Mouse (Mus musculus) cerebellum, postnatal 36 days (tissue): ENCODE measurements at regions not wholly inside any gene's neighbourhood (a gene's known extent, or its start where the extent isn't known, plus 50 kb on each side); places are given as distances from the start of the nearest gene placed in this dataset.
A peak's percentile ranks its signal among the peaks of the same experiment; 100 is the strongest.

Source experiments
- DNase-seq, 2 experiments: peaks; one replicate each; pipeline ENCODE4 v3.0.0; 2021 to 2022; ENCODE audit warnings: mixed read lengths in 2 of 2

DNA sequence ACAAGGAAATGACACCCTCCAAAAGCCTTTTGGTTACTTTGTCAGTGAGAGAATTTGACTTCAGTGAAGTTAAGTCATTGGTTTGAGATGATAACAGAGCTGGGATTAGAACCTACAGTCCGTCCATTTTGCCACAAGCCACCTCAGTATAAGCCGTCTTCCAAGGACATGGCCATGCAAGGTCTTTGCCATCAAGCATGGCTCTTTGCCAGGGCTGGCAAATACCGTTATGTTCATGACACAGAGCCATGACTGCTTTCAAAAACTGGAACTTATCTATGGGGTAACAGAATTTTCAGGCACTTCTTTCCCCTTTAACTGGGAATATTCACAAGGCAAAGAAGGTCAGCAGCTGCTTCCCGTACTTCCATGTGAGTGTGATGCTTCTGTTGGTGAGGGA is 441.9 kb upstream of the Fam19a5 start:
- no peak for DNase-seq

DNA sequence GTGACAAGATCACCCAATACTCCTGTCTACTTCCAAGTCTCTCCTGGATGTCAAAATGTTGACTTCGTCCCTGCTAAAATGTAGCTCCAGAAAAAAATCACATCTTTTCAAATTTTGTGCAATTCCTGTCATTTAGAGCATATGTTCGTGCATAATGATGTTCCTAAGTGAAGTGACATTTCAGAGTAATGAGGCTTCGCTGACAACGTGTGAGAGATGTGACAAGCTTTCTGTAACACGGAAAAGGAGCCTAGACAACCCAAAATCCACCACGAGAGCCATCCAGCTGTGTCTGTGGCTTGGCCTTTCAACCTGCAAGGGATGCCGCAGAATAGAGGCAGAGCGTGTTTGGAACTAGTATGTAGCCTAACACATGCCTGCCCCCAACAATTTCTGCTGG is 438.1 kb upstream of the Fam19a5 start:
- no peak for DNase-seq

DNA sequence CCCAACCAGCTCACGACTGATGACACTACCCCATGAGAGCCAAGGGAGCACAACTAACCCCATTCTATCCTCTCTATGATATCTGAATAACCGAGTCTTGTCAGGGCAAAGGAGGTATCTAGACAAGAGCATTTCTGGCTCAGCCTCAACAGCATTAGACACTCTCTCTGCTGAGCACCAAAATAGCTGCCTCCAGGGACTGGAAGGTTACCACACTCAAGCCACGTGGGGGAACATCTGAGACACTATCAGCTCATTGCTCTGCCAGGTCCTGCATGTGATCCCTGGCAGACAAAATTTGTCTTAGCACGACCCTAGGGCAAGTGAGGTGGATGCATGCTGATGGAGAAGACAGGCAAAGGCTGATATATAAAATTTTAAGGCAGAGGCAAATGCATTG is 436.4 kb upstream of the Fam19a5 start:
- DNase-seq, result no peak

DNA sequence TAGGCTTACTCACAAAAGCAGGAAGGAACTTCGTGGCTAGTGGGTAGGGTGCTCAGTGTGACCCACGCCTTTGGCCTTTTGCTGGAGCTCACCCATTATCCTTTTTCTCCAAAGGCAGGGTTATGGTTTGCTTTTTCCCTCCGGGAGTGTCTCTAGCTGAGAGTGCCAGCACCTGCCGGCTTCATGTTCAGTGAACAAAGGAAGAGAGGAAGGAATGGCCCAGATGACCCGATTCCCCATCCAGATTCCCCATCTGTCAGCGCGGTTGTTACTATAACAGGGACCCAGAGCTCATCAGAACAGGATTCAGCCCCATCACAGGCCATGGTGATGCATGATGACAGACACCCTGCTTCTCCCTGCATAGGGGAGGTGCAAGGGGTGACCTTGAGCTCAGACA is 435.7 kb upstream of the Fam19a5 start:
- peak; percentile 19 to 20 for DNase-seq

DNA sequence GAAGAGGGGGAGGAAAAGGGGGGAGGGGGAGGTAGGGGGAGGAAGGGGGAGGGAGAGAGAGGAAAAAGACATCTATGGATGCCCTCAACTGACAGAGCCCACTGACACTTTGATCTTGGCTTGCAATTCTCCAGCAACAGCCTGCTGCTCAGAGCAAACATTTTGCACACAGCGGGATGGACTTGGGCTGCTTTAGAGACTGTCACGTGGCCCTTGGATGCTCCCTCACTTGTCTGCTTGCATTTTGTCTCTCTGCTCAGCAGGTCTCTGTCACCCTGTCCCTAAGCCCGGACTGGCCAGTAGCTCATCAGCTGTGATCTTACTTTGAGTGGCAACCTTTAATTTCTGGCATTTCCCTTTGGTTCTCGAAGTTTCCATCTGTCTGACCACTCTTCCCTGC is 421.4 kb upstream of the Fam19a5 start:
- DNase-seq, result peak in 1 of 2 experiments; percentile 23

DNA sequence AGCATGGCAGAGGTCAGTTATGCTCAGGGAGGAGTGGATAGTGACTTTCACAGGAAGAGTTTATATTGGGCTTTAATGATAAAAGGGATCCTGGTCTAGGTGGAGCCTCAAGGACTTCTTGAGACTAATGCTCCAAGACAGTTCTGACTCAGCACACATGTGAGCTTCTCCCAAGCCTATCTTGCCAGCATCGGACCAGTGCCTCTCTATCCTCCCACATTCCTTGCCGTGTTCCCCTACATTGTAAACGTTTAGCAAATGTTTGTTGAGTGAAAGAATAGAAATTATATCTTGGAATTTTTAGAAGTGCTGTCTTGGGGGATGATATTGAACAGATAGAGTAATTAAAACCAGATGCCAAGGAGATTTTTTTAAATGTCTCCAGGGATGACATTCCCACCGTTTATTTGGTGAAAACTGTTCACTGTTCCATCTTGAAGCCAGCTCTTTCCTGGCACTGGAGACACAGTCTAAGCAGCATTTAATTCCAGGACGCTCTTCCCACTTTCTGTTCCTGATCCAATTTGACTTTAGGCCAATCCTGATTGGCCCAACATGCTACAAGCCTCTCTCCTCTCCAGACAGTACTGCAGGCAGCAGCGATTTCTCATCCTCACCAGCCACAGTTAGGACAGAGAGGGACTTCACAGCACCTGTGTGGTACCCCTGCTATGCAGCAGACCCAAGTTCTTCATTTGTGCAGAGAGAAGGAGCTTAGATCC is 418.5 kb upstream of the Fam19a5 start:
- peak; percentile 16 to 28 for DNase-seq

DNA sequence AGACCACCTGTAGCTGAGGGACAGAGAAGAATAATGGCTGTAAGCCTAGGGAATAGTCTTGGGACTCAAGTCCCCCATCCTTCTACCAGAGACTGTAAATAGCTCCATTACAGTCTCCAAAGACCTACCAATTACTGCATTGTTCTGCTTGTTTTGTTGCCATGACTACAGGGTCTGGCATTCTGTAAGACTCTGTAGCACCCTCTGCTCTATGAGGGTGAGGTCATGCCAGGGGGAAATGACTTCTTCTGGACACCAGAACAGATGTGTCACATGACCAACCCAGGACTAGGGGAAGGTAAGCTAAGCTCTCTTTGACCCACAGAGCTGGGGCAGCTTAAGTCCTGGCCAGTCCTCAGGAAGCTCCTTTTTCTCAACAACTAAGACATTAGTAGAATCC is 405.2 kb upstream of the Fam19a5 start:
- no peak for DNase-seq

DNA sequence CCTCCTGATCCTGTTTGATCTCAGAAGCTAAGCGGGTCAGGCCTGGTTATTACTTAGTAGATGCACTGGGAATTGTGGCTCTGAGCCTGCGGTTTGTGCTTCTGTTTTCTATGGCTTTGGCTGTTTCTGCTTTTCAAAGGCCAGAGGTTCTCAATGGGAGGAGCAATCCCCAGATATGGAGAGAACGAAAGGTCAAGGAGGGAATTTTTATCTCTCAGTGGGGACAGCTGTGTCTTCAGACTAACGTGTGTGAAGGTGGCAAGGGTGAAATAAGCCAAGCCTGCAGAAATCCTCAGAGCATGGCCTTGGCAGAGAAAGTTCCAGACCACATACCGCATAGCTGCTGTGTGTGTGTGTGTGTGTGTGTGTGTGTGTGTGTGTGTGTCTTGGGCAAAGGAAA is 375.0 kb upstream of the Fam19a5 start:
- no peak for DNase-seq

DNA sequence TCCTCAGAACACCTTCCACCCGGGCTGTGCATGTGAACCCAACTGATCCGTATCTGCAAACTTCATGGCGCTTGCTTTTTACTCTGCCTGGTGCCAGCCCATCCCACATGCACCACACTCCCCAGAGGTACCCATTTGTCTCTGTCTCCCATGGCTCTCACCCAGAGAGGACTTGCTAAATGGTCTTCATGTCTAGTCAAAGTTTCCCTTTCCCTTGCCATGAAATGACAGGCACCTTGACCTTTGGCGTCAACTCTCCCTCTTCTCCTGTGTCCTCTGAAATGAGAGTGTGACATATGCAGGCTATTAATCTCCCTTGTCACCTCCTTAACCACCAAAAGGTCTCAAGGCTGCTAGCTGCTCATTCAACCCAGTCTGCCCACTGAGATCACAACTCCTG is 373.2 kb upstream of the Fam19a5 start:
- DNase-seq, result no peak

DNA sequence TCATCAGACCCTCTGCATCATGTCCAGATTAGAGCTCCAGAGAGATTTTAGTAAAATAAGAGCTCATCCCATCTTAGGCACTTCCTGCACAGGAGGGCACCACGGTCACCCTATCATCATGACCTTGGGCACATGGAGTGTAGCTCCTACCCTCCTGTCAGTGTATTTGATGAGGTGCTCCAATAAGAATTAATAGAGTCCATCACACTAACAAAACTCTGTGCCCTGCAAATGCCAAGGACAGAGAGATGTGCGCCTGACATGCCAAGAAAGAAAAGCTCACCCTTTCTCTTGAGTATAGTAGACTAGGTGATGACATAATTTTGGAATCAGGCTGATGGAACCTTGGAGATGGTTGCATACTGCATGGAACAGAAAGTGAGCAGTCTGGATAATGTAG is 371.0 kb upstream of the Fam19a5 start:
- DNase-seq, result no peak

DNA sequence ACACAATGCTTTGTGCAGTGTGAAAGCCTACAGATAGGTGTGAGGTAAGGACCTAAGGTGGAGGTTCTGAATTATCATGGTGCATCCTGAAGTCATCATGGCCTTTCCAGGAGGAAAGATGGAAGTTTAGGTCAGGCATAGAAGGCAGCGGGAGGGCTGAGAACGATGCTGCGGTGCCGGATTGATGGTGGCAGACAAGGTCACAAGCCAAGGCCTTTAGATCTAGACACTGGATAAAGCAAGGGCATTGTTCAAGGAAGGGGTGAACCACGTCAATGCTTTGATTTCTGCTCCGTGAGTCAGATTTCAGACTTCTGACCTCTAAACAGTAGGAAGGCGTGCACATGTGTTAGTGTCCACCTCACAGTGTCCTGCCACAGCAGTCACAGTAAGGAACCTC is 365.5 kb upstream of the Fam19a5 start:
- DNase-seq, result no peak

DNA sequence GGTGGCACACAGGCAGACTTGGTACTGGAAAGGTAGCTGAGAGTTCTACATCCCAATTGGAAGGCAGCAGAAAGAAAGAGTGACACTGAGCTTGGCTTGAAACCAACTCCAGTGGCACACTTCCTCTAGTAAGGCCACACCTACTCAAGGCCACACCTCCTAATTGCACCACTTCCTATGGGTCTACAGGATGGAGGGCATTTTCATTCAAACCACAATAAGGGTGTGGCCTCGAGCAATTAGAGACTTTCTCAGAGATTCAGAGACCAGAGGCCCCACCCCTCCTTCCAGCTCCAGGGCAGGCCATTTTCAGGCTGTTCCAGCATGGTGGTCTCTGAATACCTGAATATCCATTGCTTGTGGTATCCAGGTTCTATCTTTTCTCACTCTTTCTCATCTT is 363.3 kb upstream of the Fam19a5 start:
- no peak for DNase-seq

DNA sequence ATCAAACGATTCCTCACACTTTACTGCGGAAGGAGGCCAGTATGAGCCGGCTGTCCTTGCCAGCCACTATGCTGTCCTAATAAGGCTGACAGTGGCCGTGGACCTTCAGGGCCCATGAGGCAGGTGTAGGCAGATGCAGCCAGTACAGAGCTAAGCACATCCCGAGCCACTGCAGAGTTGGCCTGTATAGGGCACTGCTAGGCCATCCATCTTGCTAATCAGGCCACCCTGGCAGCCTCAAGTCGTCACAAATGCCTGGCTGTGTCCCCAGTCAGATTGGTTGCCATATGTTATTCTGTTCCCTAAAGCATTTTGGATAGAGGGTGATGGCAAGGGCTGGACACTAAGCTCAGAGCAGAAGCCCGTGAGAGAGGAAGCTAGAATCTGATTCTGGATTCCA is 359.9 kb upstream of the Fam19a5 start:
- peak; percentile 71 to 75 for DNase-seq

DNA sequence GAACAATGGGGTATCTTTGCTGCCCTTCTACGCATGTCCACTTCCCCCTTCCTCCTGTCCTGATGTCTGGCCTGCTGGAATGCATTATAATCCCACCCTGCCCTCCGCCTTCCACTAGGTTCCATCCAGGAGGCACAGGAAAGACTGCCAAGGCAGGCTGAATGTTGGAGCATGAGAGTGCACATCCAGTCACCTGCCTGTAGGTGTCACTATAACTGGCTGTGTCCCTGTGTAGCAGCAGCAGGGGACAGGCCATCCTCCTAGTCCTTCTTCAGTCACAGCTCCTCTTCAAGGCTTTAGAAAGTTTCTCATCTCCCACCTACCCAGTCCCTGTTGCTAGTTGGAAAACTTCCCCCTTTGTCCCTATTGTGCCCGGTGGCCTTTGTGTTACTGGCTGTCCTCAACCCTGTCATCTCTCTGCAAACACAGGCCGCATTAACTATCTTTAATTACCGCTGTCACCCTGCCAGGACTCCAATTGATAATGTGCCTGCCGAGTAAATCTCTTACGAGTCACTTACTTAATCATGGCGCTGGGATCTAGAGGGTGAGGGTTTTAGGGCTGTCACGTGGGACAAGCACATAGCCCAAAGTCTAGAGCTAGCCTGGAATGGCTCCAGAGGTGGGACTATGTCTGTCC is 355.2 kb upstream of the Fam19a5 start:
- DNase-seq, result no peak

DNA sequence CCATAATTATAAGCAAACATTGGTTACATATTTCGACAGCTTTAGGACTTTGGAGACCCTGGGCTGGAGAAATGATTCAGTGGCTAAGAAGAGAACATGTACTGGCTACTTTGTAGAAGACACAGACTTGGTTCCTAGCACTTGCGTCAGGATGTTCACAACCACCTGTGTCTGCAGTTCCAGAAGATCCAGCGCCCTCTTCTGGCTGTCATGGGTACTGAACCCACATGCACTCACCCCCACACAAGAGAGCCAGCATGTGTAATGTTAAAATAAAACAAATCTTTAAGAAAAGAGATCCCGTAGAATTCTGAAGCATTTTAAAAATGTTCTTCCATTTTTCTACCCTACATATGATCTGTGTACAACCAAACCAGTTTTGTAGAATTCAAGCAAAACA is 352.2 kb upstream of the Fam19a5 start:
- DNase-seq, result no peak

DNA sequence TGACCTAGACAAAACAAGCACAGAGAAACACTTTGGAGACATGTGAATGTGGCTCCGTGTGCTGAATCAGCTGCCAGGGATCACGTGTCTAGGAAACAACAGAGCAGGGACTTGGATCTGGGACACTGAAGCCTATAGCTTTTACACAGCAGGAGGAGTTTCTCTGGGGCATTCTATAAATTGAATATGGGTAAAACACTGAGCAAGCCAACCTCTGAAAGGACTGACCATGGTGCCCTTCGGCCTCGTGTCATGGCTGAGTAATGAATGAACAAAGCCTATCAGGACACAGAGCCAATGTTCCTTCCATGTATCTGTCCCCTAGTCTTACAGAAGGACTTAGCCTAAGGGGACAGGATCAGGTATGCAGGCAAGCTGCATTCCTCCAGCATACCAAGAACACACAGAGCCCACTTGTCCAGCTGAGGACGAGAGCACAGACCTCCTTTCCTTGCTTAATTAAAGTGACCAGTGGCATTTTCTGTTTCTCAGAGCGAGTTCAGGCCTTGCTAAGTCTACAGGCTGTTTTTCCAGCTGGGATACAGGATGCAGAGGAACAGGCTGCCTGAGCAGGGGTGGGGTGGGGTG is 347.7 kb upstream of the Fam19a5 start:
- DNase-seq, result peak in 1 of 2 experiments; percentile 3

DNA sequence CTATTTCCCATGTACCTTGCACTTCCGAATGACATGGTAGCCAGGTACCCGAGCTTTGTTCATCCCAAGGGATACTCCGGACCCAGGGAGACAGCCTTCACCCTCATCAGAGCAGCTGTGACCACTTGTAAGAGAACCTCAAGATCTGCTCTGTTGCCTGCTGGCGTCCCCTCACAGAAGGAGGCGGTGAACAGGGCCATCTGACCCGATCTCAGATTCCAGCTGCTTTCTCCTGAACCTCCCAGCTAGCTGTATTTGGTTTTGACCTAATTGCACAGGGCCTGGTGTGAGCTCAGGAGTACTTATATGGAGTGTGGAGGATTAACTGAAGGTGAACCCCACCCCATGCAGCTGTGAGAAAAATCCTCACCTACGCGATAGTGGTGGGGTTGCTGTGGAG is 344.5 kb upstream of the Fam19a5 start:
- no peak for DNase-seq

DNA sequence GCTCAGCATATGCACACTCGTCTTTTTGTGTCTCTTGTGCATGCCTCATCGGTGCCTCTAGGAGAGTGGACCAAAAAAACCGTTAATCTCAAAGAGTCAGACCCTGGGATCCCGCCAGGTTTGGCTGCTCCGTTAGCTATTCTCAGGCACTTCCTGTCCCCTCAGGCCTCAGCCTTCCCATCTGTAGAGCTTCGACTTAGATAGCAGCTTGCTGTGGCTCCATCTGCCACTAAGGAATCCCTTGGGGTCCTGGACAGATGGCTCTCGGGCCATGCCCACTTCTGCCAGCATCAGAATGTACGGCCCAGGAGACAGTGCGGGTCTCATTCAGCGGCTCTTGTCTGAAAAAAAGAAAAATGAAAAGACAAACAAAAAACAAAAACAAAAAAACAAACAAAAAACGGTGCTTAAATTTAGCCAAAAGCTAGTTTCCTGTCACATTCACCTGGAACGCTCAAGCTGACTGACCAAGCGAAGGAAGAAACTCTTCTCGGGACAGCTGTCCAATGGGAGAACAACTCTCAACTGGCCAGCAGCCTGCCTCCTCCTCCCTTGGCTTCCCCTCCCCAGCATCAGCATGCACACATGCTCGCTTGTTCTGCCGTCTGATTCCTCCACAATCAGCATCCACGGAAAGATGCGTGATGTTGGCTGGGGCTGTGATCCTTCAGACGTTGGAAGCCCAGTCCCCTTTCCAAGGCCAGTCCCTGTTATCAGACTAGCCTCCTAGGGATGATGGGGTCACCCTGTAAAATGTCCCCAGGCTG is 343.6 kb upstream of the Fam19a5 start:
- peak; percentile 95 for DNase-seq

DNA sequence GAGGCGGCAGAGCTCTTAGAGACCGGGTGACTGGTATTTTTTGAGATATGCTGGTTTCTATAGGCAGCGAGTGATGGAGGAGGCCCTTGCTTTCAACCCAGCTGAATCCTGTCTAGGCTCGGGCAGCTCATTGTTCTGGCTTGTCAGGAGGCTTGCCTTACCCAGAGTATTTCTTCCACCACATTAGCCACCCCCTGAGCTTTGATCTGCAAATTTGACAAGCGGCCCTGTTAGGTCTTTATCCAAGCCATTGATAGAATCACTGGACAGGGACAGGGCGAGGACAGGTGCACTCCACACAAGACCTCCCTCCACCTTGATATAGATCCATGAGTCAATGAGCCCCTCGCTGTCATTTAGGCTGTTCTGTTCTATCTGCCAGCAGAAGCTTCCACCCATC is 343.0 kb upstream of the Fam19a5 start:
- no peak for DNase-seq

DNA sequence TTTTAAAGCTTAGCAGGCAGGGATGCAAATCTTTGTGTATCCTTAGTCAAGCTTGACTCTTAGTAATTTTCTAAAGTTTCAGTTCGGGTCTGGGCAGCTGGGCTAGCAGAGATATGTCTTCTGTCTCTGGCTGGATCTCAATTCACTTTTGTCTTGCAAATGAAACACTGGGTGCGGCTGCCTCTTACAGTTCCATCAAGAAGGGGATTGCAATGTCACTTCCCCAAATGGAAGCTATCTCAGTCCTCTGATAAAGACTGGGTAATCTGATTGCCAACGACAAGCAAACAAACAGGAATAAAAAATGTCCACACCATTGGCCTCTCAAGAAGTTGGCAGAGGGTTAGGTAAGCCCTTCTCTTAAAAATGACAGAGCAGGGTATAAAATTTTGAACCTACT is 314.1 kb upstream of the Fam19a5 start:
- DNase-seq, result no peak

DNA sequence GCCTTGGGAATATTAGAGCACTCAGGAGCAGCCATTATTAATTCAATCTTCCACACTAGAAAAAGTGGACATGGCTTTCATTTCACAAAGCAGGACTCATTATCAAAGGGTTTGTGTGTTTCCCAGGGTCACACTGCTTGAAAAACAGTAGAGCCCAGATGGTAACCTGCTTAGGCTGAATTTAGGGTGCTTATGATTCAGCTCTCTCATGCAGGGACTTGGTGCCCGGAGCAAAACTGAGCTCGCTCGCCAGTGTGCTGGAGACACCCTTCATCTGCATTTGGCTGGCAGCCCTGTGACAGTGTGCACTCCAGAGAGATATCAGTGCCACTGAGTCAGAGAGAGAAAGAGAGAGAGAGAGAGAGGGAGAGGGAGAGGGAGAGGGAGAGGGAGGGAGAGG is 308.0 kb upstream of the Fam19a5 start:
- no peak for DNase-seq

DNA sequence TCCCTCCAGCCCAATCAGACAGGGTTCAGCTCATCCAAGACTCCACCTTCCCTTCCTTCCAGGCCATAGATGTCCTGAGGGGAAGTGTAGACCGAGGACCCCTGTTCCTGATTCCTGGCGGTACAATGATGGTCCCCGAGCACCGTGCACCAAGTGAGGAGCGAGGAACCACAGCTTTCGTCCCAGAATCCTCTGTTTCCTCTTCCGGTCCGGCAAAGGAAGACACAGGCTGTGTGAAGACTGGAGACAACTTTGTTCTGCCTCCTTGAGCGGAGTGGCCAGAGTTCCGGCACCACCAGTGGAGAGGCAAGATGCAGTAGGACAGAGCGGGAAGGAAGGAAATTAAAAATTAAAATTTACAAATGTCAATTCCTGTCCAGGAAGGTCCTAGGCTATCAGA is 305.0 kb upstream of the Fam19a5 start:
- no peak for DNase-seq

DNA sequence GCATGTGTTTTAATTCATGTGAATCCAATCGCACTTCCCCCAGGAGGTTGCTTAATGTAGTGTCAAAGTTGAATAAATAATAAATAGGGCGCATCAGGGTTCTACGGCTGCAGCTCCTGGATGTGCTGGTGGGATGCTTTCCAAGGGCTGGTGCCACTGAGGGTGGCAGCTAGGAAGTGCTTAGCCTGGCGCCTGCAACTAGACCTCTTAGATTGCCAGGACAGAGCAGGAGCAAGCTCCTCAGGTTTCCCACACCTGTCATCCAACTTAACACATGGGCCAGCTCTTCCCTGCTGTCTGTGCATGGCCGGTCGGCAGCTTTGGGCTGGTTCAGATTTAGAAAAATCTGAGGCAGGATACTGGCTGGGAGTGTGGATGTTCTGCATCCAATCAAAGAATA is 282.6 kb upstream of the Fam19a5 start:
- peak; percentile 40 to 41 for DNase-seq

DNA sequence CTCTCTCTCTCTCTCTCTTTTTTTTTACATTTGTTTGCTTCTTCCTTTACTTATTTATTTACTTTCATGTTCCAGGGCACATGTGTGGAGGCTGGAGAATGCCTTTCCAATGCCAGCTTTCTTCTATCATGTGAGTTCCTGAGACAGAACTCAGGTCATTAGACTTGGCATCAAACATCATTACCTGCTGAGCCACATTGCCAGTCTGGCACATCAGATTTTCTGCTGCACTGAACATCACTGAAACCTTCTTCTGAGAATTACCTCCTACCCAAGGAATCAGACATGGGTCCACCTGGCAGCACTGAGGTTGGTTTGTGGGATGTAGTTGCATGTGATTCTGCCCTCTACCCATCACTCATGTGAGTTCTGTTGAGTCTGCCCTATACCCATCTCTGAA is 279.2 kb upstream of the Fam19a5 start:
- DNase-seq, result peak; percentile 9 to 25
